Mouse (Mus musculus): ENCODE measurements around the gene Gng4.
"Not testable (repeated sequence)": the region's sequence is repeated elsewhere in the genome, so short reads cannot be mapped to it uniquely, and the experiment has no call there.

Gene Gng4

GRCm38 (mm10) chr13:13783894-13784419, at the start of gene Gng4:
Gene Gng4, plus strand, starts transcription at chr13:13784059.
- peak; percentile 15 to 24 for DNase-seq (ENCODE audit: low spot score in 2 of 2)

GRCm38 (mm10) chr13:13739232-13739631, 44.6 kb upstream of the Gng4 start:
- no peak for DNase-seq (ENCODE audit: low spot score in 2 of 2)

GRCm38 (mm10) chr13:13745911-13746310, 37.9 kb upstream of the Gng4 start:
- DNase-seq (ENCODE audit: low spot score in 2 of 2), result no peak

GRCm38 (mm10) chr13:13775778-13776494, 7.9 kb upstream of the Gng4 start:
- DNase-seq (ENCODE audit: low spot score in 2 of 2), result no peak

- no peak for DNase-seq (ENCODE audit: low spot score in 2 of 2)
Measured at GRCm38 (mm10) chr13:13777052-13777451, 6.8 kb upstream of the Gng4 start.

- DNase-seq (ENCODE audit: low spot score in 2 of 2), result no peak
Measured at GRCm38 (mm10) chr13:13777696-13778095, 6.2 kb upstream of the Gng4 start.

GRCm38 (mm10) chr13:13778837-13779458, 4.9 kb upstream of the Gng4 start:
- DNase-seq (ENCODE audit: low spot score in 2 of 2), result no peak

GRCm38 (mm10) chr13:13780271-13780670, 3.6 kb upstream of the Gng4 start:
- DNase-seq (ENCODE audit: low spot score in 2 of 2), result no peak

- DNase-seq (ENCODE audit: low spot score in 2 of 2), result no peak
Measured at GRCm38 (mm10) chr13:13781026-13781425, 2.8 kb upstream of the Gng4 start.

GRCm38 (mm10) chr13:13783296-13783695, 563 bp upstream of the Gng4 start:
- no peak for DNase-seq (ENCODE audit: low spot score in 2 of 2)

- DNase-seq (ENCODE audit: low spot score in 2 of 2), result peak in 1 of 2 experiments; percentile 14
Measured at GRCm38 (mm10) chr13:13784420-13784936, 619 bp downstream of the Gng4 start.

GRCm38 (mm10) chr13:13784981-13785783, 1.3 kb downstream of the Gng4 start:
- peak in 1 of 2 experiments; percentile 4 for DNase-seq (ENCODE audit: low spot score in 2 of 2)

GRCm38 (mm10) chr13:13786971-13787370, 3.1 kb downstream of the Gng4 start:
- no peak for DNase-seq (ENCODE audit: low spot score in 2 of 2)

- no peak for DNase-seq (ENCODE audit: low spot score in 2 of 2)
Measured at GRCm38 (mm10) chr13:13788070-13788469, 4.2 kb downstream of the Gng4 start.

- no peak for DNase-seq (ENCODE audit: low spot score in 2 of 2)
Measured at GRCm38 (mm10) chr13:13791981-13792380, 8.1 kb downstream of the Gng4 start.

- no peak for DNase-seq (ENCODE audit: low spot score in 2 of 2)
Measured at GRCm38 (mm10) chr13:13795166-13795832, 11.4 kb downstream of the Gng4 start.

- DNase-seq (ENCODE audit: low spot score in 2 of 2), result no peak
Measured at GRCm38 (mm10) chr13:13796082-13796481, 12.2 kb downstream of the Gng4 start.

- DNase-seq (ENCODE audit: low spot score in 2 of 2), result not testable (repeated sequence)
Measured at GRCm38 (mm10) chr13:13797816-13798215, 14.0 kb downstream of the Gng4 start.

- no peak for DNase-seq (ENCODE audit: low spot score in 2 of 2)
Measured at GRCm38 (mm10) chr13:13798775-13799174, 14.9 kb downstream of the Gng4 start.

GRCm38 (mm10) chr13:13808337-13809132, 24.7 kb downstream of the Gng4 start:
- no peak for DNase-seq (ENCODE audit: low spot score in 2 of 2)

- DNase-seq (ENCODE audit: low spot score in 2 of 2), result no peak
Measured at GRCm38 (mm10) chr13:13810885-13811284, 27.0 kb downstream of the Gng4 start.

Data from urinary bladder, adult 18-20 months (tissue).